ENCODE assay signal across 8 mouse cellular contexts in the genomic region with DNA sequence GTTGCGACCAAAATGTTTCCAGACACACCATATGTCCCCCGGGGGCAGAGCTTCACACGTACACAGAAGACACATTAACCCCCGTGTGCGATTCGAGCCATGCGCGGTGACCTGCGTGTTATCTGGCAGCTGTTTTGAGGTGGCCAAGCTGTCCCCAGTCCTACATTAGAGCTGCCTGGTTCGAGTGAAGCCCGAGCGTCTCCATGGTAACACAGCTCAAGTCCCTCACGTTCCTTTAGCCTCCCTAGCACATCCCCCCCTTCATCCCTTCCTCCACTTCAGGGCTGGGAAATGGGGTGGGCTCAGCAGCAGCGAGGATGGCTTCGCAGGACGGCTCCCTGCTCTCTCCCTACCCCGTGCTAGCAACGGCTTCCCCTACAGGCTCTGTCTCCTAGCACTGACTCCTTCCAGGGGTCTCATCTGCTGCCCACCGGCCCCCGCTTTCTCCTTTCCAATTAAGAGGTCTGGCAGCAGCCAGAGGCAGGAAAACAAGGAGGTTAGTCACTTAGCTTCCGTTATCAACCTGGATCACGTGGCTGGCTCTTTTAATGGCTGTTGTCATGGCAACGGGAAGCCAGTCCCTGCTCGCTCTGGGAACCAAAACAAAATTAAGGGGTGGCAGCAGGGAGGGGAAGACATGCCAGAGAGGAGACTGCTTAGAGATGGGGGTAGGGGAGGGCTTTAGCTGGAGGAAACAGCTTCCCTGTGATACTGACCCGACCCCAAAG. TPM values are rescaled to one million over a fixed set of nuclear protein-coding genes. Genes with fewer than 3 reads are reported as not detected.
A peak's percentile ranks its signal among the peaks of the same experiment; 100 is the strongest.
DNase-seq lines count a peak whose midpoint lies in the region; ATAC-seq and TF ChIP-seq lines count a peak whose summit lies in the region.

No protein-coding gene starts in this region.

- DNase-seq in brain, adult 2 months (ENCODE audit: low read depth, low spot score), result peak; percentile 95
- peak; percentile 47 to 80 for DNase-seq in left cerebral cortex, adult 2 months (ENCODE audit: extremely low spot score in 1 of 2, low spot score in 2 of 2)
- peak; percentile 96 for DNase-seq in midbrain, postnatal 0 days (ENCODE audit: low spot score)
- no peak for DNase-seq in gastrocnemius, adult 2 months

- H3K9me3 ChIP-seq in E14TG2a.4 (ENCODE audit: low read length), result no peaks in the 10 kb centered on the region
- no peaks in the 10 kb centered on the region for H3K9me3 ChIP-seq in forebrain, embryonic 12.5 days
- H3K9me3 ChIP-seq in intestine, embryonic 16.5 days (ENCODE audit: control insufficient read depth, low read length), result no peaks in the 10 kb centered on the region
- no peaks in the 10 kb centered on the region for H3K9me3 ChIP-seq in midbrain, postnatal 0 days (ENCODE audit: low read length)

- intact Hi-C loops in left cerebral cortex, adult 2 months (cut with DNase I), result no loop called here
- intact Hi-C loops in gastrocnemius, adult 2 months (cut with DNase I), result no loop called here

- peak overlapping the region; percentile 36 for H3K9ac ChIP-seq in forebrain, embryonic 12.5 days
- H3K9ac ChIP-seq in intestine, embryonic 16.5 days (ENCODE audit: low read depth, low read length), result peak overlapping the region; percentile 51; the same call in 1 of the 2 replicates
- peak overlapping the region; percentile 54 for H3K9ac ChIP-seq in midbrain, postnatal 0 days (replicated peaks; ENCODE audit: low read length, poor library complexity, severe bottlenecking)

- H3K27me3 ChIP-seq in E14TG2a.4 (ENCODE audit: insufficient read depth, low read length), result peaks cover 17% of the 10 kb centered on the region
- peaks cover 27% of the 10 kb centered on the region for H3K27me3 ChIP-seq in forebrain, embryonic 12.5 days
- peaks cover 13% of the 10 kb centered on the region; the same call in 1 of the 2 replicates for H3K27me3 ChIP-seq in intestine, embryonic 16.5 days (replicated peaks; ENCODE audit: control insufficient read depth, insufficient read depth, low read length)
- H3K27me3 ChIP-seq in midbrain, postnatal 0 days (ENCODE audit: insufficient read depth, low read length), result no peaks in the 10 kb centered on the region

- H3K4me1 ChIP-seq in E14TG2a.4 (replicated peaks; ENCODE audit: low read depth, low read length), result peaks cover 41% of the 10 kb centered on the region
- H3K4me1 ChIP-seq in forebrain, embryonic 12.5 days, result peaks cover 52% of the 10 kb centered on the region
- peaks cover 14% of the 10 kb centered on the region; the same call in 1 of the 2 replicates for H3K4me1 ChIP-seq in intestine, embryonic 16.5 days (ENCODE audit: control insufficient read depth, insufficient read depth, low read length)
- peaks cover 27% of the 10 kb centered on the region; the same call in 1 of the 2 replicates for H3K4me1 ChIP-seq in midbrain, postnatal 0 days (ENCODE audit: insufficient read depth, low read length)

- ATAC-seq in forebrain, embryonic 12.5 days (ENCODE audit: low FRiP score), result peak; percentile 84
- peak; percentile 19 for ATAC-seq in intestine, embryonic 16.5 days
- peak; percentile 76 for ATAC-seq in midbrain, postnatal 0 days (ENCODE audit: low FRiP score)
- no peak for ATAC-seq in inflammation-experienced regulatory T-cells, adult 6 months

- H3K27ac ChIP-seq in forebrain, embryonic 12.5 days, result peak overlapping the region; percentile 93
- no peak overlapping the region for H3K27ac ChIP-seq in intestine, embryonic 16.5 days (ENCODE audit: low read length)
- peak overlapping the region; percentile 87 for H3K27ac ChIP-seq in left cerebral cortex, adult 2 months
- H3K27ac ChIP-seq in midbrain, postnatal 0 days (ENCODE audit: low read depth, low read length), result peak overlapping the region; percentile 89
- H3K27ac ChIP-seq in gastrocnemius, adult 2 months, result no peak overlapping the region

- H3K4me2 ChIP-seq in forebrain, embryonic 12.5 days, result peak overlapping the region; percentile 60
- H3K4me2 ChIP-seq in intestine, embryonic 16.5 days (ENCODE audit: low read depth, low read length), result peak overlapping the region; percentile 50
- H3K4me2 ChIP-seq in midbrain, postnatal 0 days (ENCODE audit: low read depth, low read length, poor library complexity, severe bottlenecking), result peak overlapping the region; percentile 68

- peak overlapping the region; percentile 61 for H3K4me3 ChIP-seq in E14TG2a.4 (replicated peaks; ENCODE audit: low read length)
- peak overlapping the region; percentile 34 for H3K4me3 ChIP-seq in forebrain, embryonic 12.5 days (replicated peaks)
- peak overlapping the region; percentile 31 for H3K4me3 ChIP-seq in intestine, embryonic 16.5 days (ENCODE audit: low read length)
- H3K4me3 ChIP-seq in left cerebral cortex, adult 2 months, result peak overlapping the region; percentile 76
- H3K4me3 ChIP-seq in midbrain, postnatal 0 days (ENCODE audit: low read depth, low read length), result peak overlapping the region; percentile 28
- no peak overlapping the region for H3K4me3 ChIP-seq in gastrocnemius, adult 2 months

- 1% methylated on average over 25 of the region's 25 CpGs for WGBS in forebrain, embryonic 12.5 days
- 4% methylated on average over 25 of the region's 25 CpGs for WGBS in intestine, embryonic 16.5 days
- WGBS in midbrain, postnatal 0 days, result 1% methylated on average over 25 of the region's 25 CpGs

- no peak for TF ChIP-seq CTCF in E14TG2a.4 (conservative IDR thresholded peaks at IDR 0.05; ENCODE audit: low read length)
- TF ChIP-seq CTCF in left cerebral cortex, adult 2 months (IDR thresholded peaks at IDR 0.05), result no peak
- no peak for TF ChIP-seq CTCF in midbrain, postnatal 0 days (IDR thresholded peaks at IDR 0.05)
- no peak for TF ChIP-seq CTCF in gastrocnemius, adult 2 months (IDR thresholded peaks at IDR 0.05)

- H3K36me3 ChIP-seq in E14TG2a.4 (ENCODE audit: insufficient read depth, low read length), result no peaks in the 10 kb centered on the region
- no peaks in the 10 kb centered on the region for H3K36me3 ChIP-seq in forebrain, embryonic 12.5 days (replicated peaks)
- H3K36me3 ChIP-seq in intestine, embryonic 16.5 days (ENCODE audit: control insufficient read depth, insufficient read depth, low read length), result no peaks in the 10 kb centered on the region
- H3K36me3 ChIP-seq in midbrain, postnatal 0 days (ENCODE audit: insufficient read depth, low read length), result no peaks in the 10 kb centered on the region

RNA-seq across cellular contexts. Expression of a gene that starts 3.7 kb away (rescaled TPM):
- 14.3 and 14.8 TPM in 2 replicates for polyA plus RNA-seq in forebrain, embryonic 12.5 days (2016; fragmentation: Nextera tagmentation; extraction: Ambion mirVana)
- polyA plus RNA-seq in intestine, embryonic 16.5 days (2015; fragmentation: Nextera tagmentation; extraction: Ambion mirVana), result 10.3 and 11.1 TPM in 2 replicates
- total RNA-seq in left cerebral cortex, adult 2 months (2021), result 100 to 1,000 TPM; 175 to 185 TPM
- 52.9 and 53.4 TPM in 2 replicates for total RNA-seq in midbrain, postnatal 0 days (2014; rRNA removed)
- polyA plus RNA-seq in midbrain, postnatal 0 days (2015; fragmentation: Nextera tagmentation; extraction: Ambion mirVana), result 19.8 and 27.3 TPM in 2 replicates
- under 1 TPM; 0.23 to 0.47 TPM for total RNA-seq in gastrocnemius, adult 2 months (2021)
- polyA plus RNA-seq in inflammation-experienced regulatory T-cells, adult 6 months (2017; shearing (Covaris generic)), result not detected

RNA-seq across cellular contexts. Expression of a gene that starts 50.2 kb away (rescaled TPM):
- not detected in 2 replicates for polyA plus RNA-seq in forebrain, embryonic 12.5 days (2016; fragmentation: Nextera tagmentation; extraction: Ambion mirVana)
- not detected in 2 replicates for polyA plus RNA-seq in intestine, embryonic 16.5 days (2015; fragmentation: Nextera tagmentation; extraction: Ambion mirVana)
- not detected for total RNA-seq in left cerebral cortex, adult 2 months (2021)
- total RNA-seq in midbrain, postnatal 0 days (2014; rRNA removed), result not detected in 2 replicates
- polyA plus RNA-seq in midbrain, postnatal 0 days (2015; fragmentation: Nextera tagmentation; extraction: Ambion mirVana), result not detected in 2 replicates
- total RNA-seq in gastrocnemius, adult 2 months (2021), result not detected
- polyA plus RNA-seq in inflammation-experienced regulatory T-cells, adult 6 months (2017; shearing (Covaris generic)), result not detected

Comparison
In these comparisons a context has a peak if more than half of its experiments do, and no peak if none do; other contexts are left out.
1. H3K27ac ChIP-seq: peak in forebrain, embryonic 12.5 days (single experiment), left cerebral cortex, adult 2 months (single experiment) and midbrain, postnatal 0 days (single experiment); none in intestine, embryonic 16.5 days (single experiment) and gastrocnemius, adult 2 months (single experiment).
2. RNA of a gene that starts 3.7 kb away (polyA plus RNA-seq): 19.8 to 27.3 TPM in midbrain, postnatal 0 days, 14.3 to 14.8 TPM in forebrain, embryonic 12.5 days and 10.3 to 11.1 TPM in intestine, embryonic 16.5 days; not detected in inflammation-experienced regulatory T-cells, adult 6 months; every median in the first group is over 10 times any median in the second.
3. Peak in every context shown above with its lines, with median percentiles within 50 percentile points of each other: H3K4me2 ChIP-seq and H3K9ac ChIP-seq.